Mouse (Mus musculus): ENCODE measurements around the gene Gm42372.

- TF ChIP-seq POLR2A (IDR thresholded peaks at IDR 0.05; ENCODE audit: extremely low read depth, insufficient read depth, low read length) (0 out of 2 replicates have a peak, but pooled peaks have one; percentile 47), CTCF (IDR thresholded peaks at IDR 0.05; ENCODE audit: extremely low read depth, insufficient read depth, low read length) (no peak)
These were observed 2.5 kb upstream of the Gm42372 start for GRCm38 (mm10) chr7:16980348-16980747.

All from cortical plate, adult 2 months (tissue).